Mouse (Mus musculus): ENCODE data around the gene Tssk3.
"Not testable (repeated sequence)": the region's sequence is repeated elsewhere in the genome, so short reads cannot be mapped to it uniquely, and the experiment has no call there.

The Tssk3 gene

GRCm38 (mm10) chr4:129490972-129491880 is at the start of gene Tssk3, which contains the start of gene Fam229a:
Gene Tssk3, minus strand, starts transcription at chr4:129491022.
Gene Fam229a, plus strand, starts transcription at chr4:129491190.
- no peak for DNase-seq (ENCODE audit: low read depth, low spot score)

- no peak for DNase-seq (ENCODE audit: low read depth, low spot score)
Measured at GRCm38 (mm10) chr4:129540012-129540411, 49.2 kb upstream of the Tssk3 start.

GRCm38 (mm10) chr4:129528901-129529300 is 38.1 kb upstream of the Tssk3 start:
- DNase-seq (ENCODE audit: low read depth, low spot score), result not testable (repeated sequence)

GRCm38 (mm10) chr4:129525889-129526288 is 35.1 kb upstream of the Tssk3 start:
- no peak for DNase-seq (ENCODE audit: low read depth, low spot score)

- no peak for DNase-seq (ENCODE audit: low read depth, low spot score)
Measured at GRCm38 (mm10) chr4:129525338-129525737, 34.5 kb upstream of the Tssk3 start.

- DNase-seq (ENCODE audit: low read depth, low spot score), result no peak
Measured at GRCm38 (mm10) chr4:129518519-129518918, 27.7 kb upstream of the Tssk3 start.

DNA sequence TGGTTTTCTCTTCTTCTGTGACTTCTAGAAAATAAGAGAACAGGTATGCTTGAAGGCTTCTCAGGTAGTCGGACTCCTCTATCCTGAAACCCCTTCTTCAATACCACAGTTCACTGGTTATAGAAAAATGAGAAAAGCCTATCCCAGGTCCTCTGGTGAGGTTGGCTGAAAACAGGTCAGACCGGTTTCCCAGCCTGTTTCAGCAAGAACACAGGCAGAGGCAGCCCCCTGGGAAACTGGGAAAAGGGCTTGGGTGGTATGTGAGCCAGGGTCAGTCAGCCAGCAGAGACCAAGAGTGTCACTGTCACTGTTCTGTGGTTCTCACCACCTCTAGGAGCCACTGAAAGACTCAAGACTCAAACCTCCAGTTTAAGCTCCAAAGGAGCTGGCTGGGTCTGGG is 26.1 kb upstream of the Tssk3 start:
- no peak for DNase-seq (ENCODE audit: low read depth, low spot score)

GRCm38 (mm10) chr4:129514300-129514898 is 23.6 kb upstream of the Tssk3 start:
- no peak for DNase-seq (ENCODE audit: low read depth, low spot score)

GRCm38 (mm10) chr4:129513891-129514290 is 23.1 kb upstream of the Tssk3 start:
- no peak for DNase-seq (ENCODE audit: low read depth, low spot score)

GRCm38 (mm10) chr4:129513086-129513767 is 22.4 kb upstream of the Tssk3 start, which contains the start of gene Marcksl1:
Gene Marcksl1, plus strand, starts transcription at chr4:129513581.
- no peak for DNase-seq (ENCODE audit: low read depth, low spot score)

DNA sequence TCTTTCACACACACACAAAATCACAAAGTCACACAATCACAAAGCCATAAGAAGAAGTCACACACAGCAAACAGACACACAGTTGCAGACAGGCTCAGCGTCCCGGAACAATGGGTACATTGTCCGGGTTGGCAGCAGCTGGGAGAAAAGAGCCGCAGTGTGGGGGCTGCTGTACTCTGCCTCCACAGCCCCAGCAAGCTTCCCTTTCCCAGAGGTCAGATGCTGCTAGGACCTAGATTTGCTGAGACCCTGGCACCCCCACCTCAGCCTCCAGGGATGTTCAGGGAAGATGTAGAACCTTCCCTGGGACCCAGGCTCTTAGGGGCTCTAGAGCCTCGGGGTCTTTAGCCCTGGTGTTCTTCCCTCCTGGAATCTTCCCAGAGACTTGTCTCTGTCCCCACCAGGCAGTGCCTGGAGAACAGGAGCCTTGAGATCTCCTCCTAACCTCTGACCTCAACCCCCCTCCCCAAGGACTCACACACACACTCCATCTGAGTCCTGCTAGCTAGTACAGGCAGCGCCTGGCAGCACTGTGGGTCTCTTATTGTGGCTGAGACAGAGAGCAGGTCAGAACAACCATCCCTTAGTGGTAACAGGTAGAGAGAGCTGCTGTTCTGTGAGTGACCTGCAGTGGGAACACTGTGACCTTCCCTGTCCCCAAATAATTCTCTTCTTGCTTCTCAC is 20.7 kb upstream of the Tssk3 start:
- no peak for DNase-seq (ENCODE audit: low read depth, low spot score)

DNA sequence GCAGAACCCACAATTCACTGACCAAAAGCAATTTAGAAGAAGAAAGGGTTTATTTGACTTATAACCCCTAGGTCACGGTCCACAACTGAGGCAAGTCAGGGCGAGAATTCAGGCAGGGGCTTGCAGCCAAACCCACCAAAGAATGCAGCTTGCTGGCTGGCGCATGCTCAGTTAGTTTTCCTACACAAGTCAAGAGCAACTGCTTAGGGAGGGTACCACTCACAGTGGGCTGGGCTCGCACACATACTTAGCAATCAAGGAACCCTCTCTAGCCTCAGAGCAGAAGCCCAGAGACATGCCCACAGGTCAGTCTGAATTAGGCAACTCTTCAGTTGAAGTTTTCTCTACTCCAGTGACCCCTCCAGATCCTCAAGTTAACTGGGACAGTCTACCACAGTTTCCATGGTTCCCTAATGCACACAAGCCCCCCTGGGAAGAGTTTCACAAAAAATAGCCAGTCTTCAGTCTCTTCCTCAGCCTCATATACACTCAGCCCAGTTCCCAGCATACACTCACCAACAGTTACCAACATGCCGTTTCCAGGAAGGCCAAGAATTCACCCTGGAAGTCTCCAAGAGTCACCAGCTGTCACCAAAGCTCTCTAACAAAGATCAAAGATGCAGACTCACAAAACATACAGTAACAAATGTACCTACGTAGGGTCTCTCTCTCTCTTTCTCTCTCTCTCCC is 20.0 kb upstream of the Tssk3 start:
- no peak for DNase-seq (ENCODE audit: low read depth, low spot score)

GRCm38 (mm10) chr4:129509650-129510049 is 18.8 kb upstream of the Tssk3 start:
- no peak for DNase-seq (ENCODE audit: low read depth, low spot score)

DNA sequence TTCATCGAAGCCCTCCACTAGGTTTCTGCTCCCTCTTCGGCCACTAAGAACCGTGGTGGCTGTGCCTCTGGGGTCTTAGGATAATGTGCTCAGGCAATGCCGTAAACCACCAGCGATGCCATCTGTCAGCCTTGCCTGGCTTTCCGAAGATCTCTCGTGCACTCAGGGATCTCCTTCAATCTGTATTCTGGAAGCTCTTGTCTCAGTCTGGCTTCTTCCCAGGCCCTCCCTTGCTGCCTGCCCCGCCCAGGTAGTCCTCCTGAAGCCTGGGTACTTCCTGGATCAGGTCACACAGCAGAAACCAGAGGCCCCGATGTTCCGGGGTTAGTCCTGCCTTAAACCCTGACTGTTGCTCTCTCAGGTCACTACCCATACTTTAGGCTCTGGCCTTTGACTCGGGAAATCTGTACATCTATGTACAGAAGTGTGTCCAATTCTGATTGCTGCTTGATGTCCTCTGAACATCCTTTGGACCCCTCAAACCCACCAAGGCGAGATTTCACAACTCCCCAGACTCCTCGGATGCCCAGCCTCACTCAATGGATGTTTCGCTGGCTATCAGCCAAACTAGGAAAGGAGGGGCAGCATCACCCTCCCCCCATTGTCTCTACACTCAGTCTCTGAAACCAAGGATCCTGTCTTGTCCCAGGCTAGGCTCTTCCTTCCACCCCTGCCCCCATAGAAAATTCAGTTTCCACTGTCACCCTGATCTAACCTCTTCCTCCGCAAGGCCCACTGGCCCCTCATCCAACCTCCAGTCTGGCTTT is 18.2 kb upstream of the Tssk3 start:
- no peak for DNase-seq (ENCODE audit: low read depth, low spot score)

GRCm38 (mm10) chr4:129508237-129508515 is 17.4 kb upstream of the Tssk3 start:
- no peak for DNase-seq (ENCODE audit: low read depth, low spot score)

GRCm38 (mm10) chr4:129507434-129508236 is 16.8 kb upstream of the Tssk3 start:
- DNase-seq (ENCODE audit: low read depth, low spot score), result no peak

- no peak for DNase-seq (ENCODE audit: low read depth, low spot score)
Measured at GRCm38 (mm10) chr4:129505511-129505910, 14.7 kb upstream of the Tssk3 start.

- no peak for DNase-seq (ENCODE audit: low read depth, low spot score)
Measured at GRCm38 (mm10) chr4:129502901-129503444, 12.2 kb upstream of the Tssk3 start.

DNA sequence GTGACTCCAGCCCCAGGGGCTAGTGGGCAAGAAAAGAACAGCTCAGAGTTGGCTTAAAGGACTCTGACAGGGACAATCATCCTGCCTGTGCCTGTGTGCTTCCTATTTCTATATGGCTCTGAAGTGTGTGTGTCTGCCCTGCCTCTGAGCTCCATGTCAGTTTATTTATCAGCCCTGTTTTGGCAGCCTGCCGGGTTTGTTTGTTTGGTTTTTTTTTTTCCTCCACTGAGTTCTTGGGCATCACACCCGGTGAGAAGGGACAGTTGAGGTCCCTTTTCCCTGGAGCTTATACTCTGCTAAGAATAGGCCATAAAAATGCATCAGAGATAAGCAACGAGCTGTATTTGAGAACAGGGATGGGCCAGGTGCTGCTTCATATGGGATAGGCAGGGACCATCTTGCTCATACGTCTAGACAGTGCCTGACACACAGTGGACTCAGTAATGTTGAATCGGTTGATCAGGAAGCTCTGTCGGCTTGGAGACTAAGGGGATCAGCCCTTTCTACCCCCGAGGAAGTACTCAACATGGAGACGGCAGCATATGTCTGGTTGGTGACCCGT is 11.6 kb upstream of the Tssk3 start:
- no peak for DNase-seq (ENCODE audit: low read depth, low spot score)

Measured in telencephalon, adult 2 months (tissue).